Mouse (Mus musculus): Measurements from ENCODE around the gene Rftn1.

DNA sequence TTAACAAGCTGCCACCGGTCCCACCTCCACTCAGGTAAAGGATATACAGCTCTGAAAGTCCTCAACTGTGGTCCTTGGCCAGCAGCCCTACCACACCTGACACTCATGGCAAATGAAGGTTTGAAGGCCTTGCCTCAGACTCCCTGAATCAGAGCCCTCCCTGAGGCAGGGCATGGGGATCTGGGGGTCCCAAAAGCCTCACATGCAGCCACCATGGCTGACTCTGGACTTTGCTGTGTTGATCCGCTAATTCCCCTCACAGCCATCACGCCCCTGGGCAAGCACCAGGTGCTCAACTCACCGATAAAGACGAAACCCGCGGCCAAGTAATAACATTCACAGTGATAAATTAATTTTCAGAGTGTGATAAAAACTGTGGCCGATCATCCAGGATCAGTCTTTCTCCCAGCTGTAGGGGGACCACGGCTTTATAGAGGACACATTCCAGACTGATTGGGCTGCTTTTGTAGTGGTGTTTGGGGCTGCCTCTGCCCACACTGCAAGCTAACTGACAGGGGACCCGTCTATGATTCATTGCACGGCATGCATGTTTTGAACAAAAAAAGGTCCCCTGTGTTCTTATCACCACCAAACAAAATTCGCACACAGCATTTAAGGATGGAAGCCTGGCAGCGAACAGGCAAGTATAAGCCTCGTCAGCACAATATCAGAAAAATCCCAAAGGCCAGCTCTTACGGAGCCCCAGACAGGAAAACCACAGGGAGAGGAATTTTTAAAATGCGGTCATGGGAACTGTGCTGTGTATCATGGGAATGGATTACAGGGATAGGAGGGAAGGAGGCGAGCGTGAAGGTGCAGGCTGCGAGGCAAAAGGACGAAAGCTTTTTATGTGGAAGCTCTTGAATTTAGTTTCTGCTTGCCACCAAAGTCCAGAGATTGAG, 29.3 kb downstream of the Rftn1 start:
- TF ChIP-seq POLR2A (IDR thresholded peaks at IDR 0.05; ENCODE audit: extremely low read depth, insufficient read depth, low read length) (no peak), CTCF (IDR thresholded peaks at IDR 0.05; ENCODE audit: extremely low read depth, insufficient read depth, low read length) (no peak)
